Mouse (Mus musculus) cerebellum, adult 2 months (tissue): ENCODE data around the gene Rreb1. TPM values are rescaled to one million over a fixed set of nuclear protein-coding genes. Genes with fewer than 3 reads are reported as not detected.

Source experiments
- DNase-seq, 2 experiments: peaks; one replicate each; pipeline ENCODE4 v3.0.0; 2021
- H3K27ac ChIP-seq: fragments of 200-500 bp; 2 replicates; pipeline ENCODE4 v1.5.1; 2012; ENCODE audit warnings: low read length, control low read depth, inconsistent platforms; ENCODE audit not compliant: insufficient read depth
- H3K27me3 ChIP-seq: fragments of 200-500 bp; 2 replicates; pipeline ENCODE4 v1.6.1; 2012; ENCODE audit warnings: inconsistent platforms, mild to moderate bottlenecking, low read length, moderate library complexity; ENCODE audit not compliant: control insufficient read depth, insufficient read depth
- H3K4me1 ChIP-seq: fragments of 200-500 bp; 2 replicates; pipeline ENCODE4 v1.6.1; 2011; ENCODE audit warnings: low read length; ENCODE audit not compliant: control insufficient read depth, insufficient read depth
- H3K4me3 ChIP-seq: fragments of 200-500 bp; replicated peaks from 2 replicates; pipeline ENCODE3; 2011; ENCODE audit warnings: mild to moderate bottlenecking, low read depth, low read length, control low read depth; ENCODE audit not compliant: insufficient read depth
- CTCF ChIP-seq: fragments of 200-500 bp; IDR thresholded peaks from 2 replicates; pipeline ENCODE4 v1.5.1; 2011; ENCODE audit warnings: low read depth, mild to moderate bottlenecking, control low read depth, low read length, moderate library complexity, borderline replicate concordance; ENCODE audit not compliant: insufficient read depth
- POLR2A ChIP-seq: fragments of 200-500 bp; IDR thresholded peaks from 2 replicates; pipeline ENCODE4 v1.6.1; 2011; ENCODE audit warnings: low read length, control low read depth, borderline replicate concordance; ENCODE audit not compliant: insufficient read depth
- WGBS: fragments of 180-500 bp; shearing (Covaris S2); methylation state at CpG from one replicate; pipeline ENCODE4 v1.1.7; 2018; 5-methylcytosine and 5-hydroxymethylcytosine counted together
- polyA plus RNA-seq: library from polyadenylated mRNA; depleted of rRNA; stranded (reverse); fragments of >200 nt; gene quantifications from 2 replicates; pipeline ENCODE4 v1.2.3, GENCODE M21; 2012

Rreb1 gene
- polyA plus RNA-seq, 1 experiment: 39.2 TPM

GRCm38 (mm10) chr13:37965126-37965914 is 187.1 kb downstream of the Rreb1 start:
- peaks cover 4% of the 10 kb centered on the region; the same call in 1 of the 2 replicates for H3K4me1 ChIP-seq
- no peak for DNase-seq
- 55% methylated on average over 17 of the region's 17 CpGs for WGBS
- no peak overlapping the region for H3K27ac ChIP-seq
- no peaks in the 10 kb centered on the region for H3K27me3 ChIP-seq
- 0 out of 2 replicates have a peak, but pooled peaks have one; percentile 0 for TF ChIP-seq CTCF
- no peak for TF ChIP-seq POLR2A
- H3K4me3 ChIP-seq: no peak overlapping the region

GRCm38 (mm10) chr13:37966256-37967051 is 188.3 kb downstream of the Rreb1 start:
- no peak overlapping the region for H3K4me3 ChIP-seq
- TF ChIP-seq POLR2A (no peak), CTCF (no peak)
- no peak overlapping the region for H3K27ac ChIP-seq
- WGBS: 83% methylated on average over 15 of the region's 15 CpGs
- no peak for DNase-seq
- no peaks in the 10 kb centered on the region for H3K27me3 ChIP-seq
- H3K4me1 ChIP-seq: peaks cover 4% of the 10 kb centered on the region; the same call in 1 of the 2 replicates

- WGBS: 24% methylated on average over 12 of the region's 12 CpGs
- H3K27ac ChIP-seq: no peak overlapping the region
Measured at GRCm38 (mm10) chr13:37967052-37967437, 188.8 kb downstream of the Rreb1 start.

GRCm38 (mm10) chr13:37967565-37967964 is 189.4 kb downstream of the Rreb1 start:
- WGBS: 66% methylated on average over 10 of the region's 10 CpGs
- H3K27ac ChIP-seq: no peak overlapping the region

More at GRCm38 (mm10) chr13:37967052-37967437, 188.8 kb downstream of the Rreb1 start:
- Histone ChIP-seq H3K4me3 (no peak overlapping the region), H3K4me1 (peaks cover 4% of the 10 kb centered on the region; the same call in 1 of the 2 replicates), H3K27me3 (no peaks in the 10 kb centered on the region)
- TF ChIP-seq POLR2A: no peak
- no peak for TF ChIP-seq CTCF
- no peak for DNase-seq

GRCm38 (mm10) chr13:37969337-37969736 is 191.1 kb downstream of the Rreb1 start:
- H3K4me3 ChIP-seq: no peak overlapping the region
- 9% methylated on average over 14 of the region's 14 CpGs for WGBS
- no peak overlapping the region for H3K27ac ChIP-seq
- TF ChIP-seq CTCF (peak; percentile 92), POLR2A (no peak)
- H3K4me1 ChIP-seq: no peaks in the 10 kb centered on the region
- DNase-seq: peak; percentile 65 to 85
- H3K27me3 ChIP-seq: no peaks in the 10 kb centered on the region

More at GRCm38 (mm10) chr13:37967565-37967964, 189.4 kb downstream of the Rreb1 start:
- Histone ChIP-seq H3K4me1 (peaks cover 4% of the 10 kb centered on the region; the same call in 1 of the 2 replicates), H3K27me3 (no peaks in the 10 kb centered on the region), H3K4me3 (no peak overlapping the region)
- TF ChIP-seq POLR2A: no peak
- no peak for TF ChIP-seq CTCF
- no peak for DNase-seq

GRCm38 (mm10) chr13:37969988-37970387 is 191.8 kb downstream of the Rreb1 start:
- WGBS: 26% methylated on average over 8 of the region's 8 CpGs
- no peak for DNase-seq
- Histone ChIP-seq H3K27me3 (no peaks in the 10 kb centered on the region), H3K4me3 (no peak overlapping the region), H3K4me1 (no peaks in the 10 kb centered on the region), H3K27ac (no peak overlapping the region)
- TF ChIP-seq CTCF: no peak
- no peak for TF ChIP-seq POLR2A

GRCm38 (mm10) chr13:37970887-37971530 is 192.8 kb downstream of the Rreb1 start:
- Histone ChIP-seq H3K4me1 (no peaks in the 10 kb centered on the region), H3K27me3 (no peaks in the 10 kb centered on the region), H3K4me3 (no peak overlapping the region), H3K27ac (no peak overlapping the region)
- WGBS: 89% methylated on average over 11 of the region's 11 CpGs
- no peak for DNase-seq
- TF ChIP-seq CTCF (no peak), POLR2A (no peak)
